Mouse (Mus musculus) skeletal muscle tissue, adult 2 months (tissue): ENCODE measurements around the gene Btbd17.
A peak's percentile ranks its signal among the peaks of the same experiment; 100 is the strongest.

Source experiments
- DNase-seq: peaks from one replicate; pipeline ENCODE4 v3.0.0-alpha.2; 2012; ENCODE audit warnings: low read depth, low spot score

The Btbd17 gene

GRCm38 (mm10) chr11:114802540-114803267, 7.0 kb upstream of the Btbd17 start:
- no peak for DNase-seq

- DNase-seq = no peak
Measured at GRCm38 (mm10) chr11:114801906-114802305, 6.2 kb upstream of the Btbd17 start.

- no peak for DNase-seq
Measured at GRCm38 (mm10) chr11:114798624-114799023, 2.9 kb upstream of the Btbd17 start, which contains the start of gene Gpr142. Gene Gpr142, plus strand, starts transcription at chr11:114798924.

- no peak for DNase-seq
Measured at GRCm38 (mm10) chr11:114797981-114798380, 2.2 kb upstream of the Btbd17 start.

- DNase-seq = no peak
Measured at GRCm38 (mm10) chr11:114797176-114797575, 1.4 kb upstream of the Btbd17 start.

- DNase-seq = no peak
Measured at GRCm38 (mm10) chr11:114795231-114795746, 456 bp downstream of the Btbd17 start.

GRCm38 (mm10) chr11:114794691-114795090, 1.1 kb downstream of the Btbd17 start:
- no peak for DNase-seq

GRCm38 (mm10) chr11:114793868-114794545, 1.7 kb downstream of the Btbd17 start:
- DNase-seq = no peak

GRCm38 (mm10) chr11:114792931-114793494, 2.7 kb downstream of the Btbd17 start:
- no peak for DNase-seq

- DNase-seq = no peak
Measured at GRCm38 (mm10) chr11:114791891-114792411, 3.8 kb downstream of the Btbd17 start.

- no peak for DNase-seq
Measured at GRCm38 (mm10) chr11:114791351-114791889, 4.3 kb downstream of the Btbd17 start.

- DNase-seq = no peak
Measured at GRCm38 (mm10) chr11:114790841-114791240, 4.9 kb downstream of the Btbd17 start.

GRCm38 (mm10) chr11:114790171-114790570, 5.6 kb downstream of the Btbd17 start:
- no peak for DNase-seq

- no peak for DNase-seq
Measured at GRCm38 (mm10) chr11:114789716-114790115, 6.0 kb downstream of the Btbd17 start.

GRCm38 (mm10) chr11:114789061-114789714, 6.6 kb downstream of the Btbd17 start:
- peak; percentile 47 for DNase-seq

- no peak for DNase-seq
Measured at GRCm38 (mm10) chr11:114787611-114788010, 8.1 kb downstream of the Btbd17 start.

- no peak for DNase-seq
Measured at GRCm38 (mm10) chr11:114786326-114786725, 9.4 kb downstream of the Btbd17 start.

GRCm38 (mm10) chr11:114785892-114786291, 9.9 kb downstream of the Btbd17 start:
- no peak for DNase-seq

GRCm38 (mm10) chr11:114780076-114780475, 15.7 kb downstream of the Btbd17 start:
- DNase-seq = no peak

GRCm38 (mm10) chr11:114771896-114772295, 23.8 kb downstream of the Btbd17 start:
- DNase-seq = no peak

- DNase-seq = no peak
Measured at GRCm38 (mm10) chr11:114769911-114770310, 25.8 kb downstream of the Btbd17 start.
